Mouse (Mus musculus): ENCODE measurements around the gene Chst11. TPM values are rescaled to one million over a fixed set of nuclear protein-coding genes. Genes with fewer than 3 reads are reported as not detected.

Chst11 gene
- total RNA-seq, 4 experiments from 2014 or later, result 0.61 to 1.5 (median 1.2) TPM

Other genes with a start within 250 kb of the Chst11 start
- gene Nfyb, start 221.4 kb upstream of the Chst11 start, total RNA-seq (2022), result 10 to 100 TPM; 31.3 to 42.5 (median 39.8) TPM
- gene Txnrd1, start 151.5 kb upstream of the Chst11 start, total RNA-seq (2022), result 10 to 100 TPM; 56.7 to 79.1 (median 63.5) TPM
- 1 to 10 TPM in 2 of 4 experiments, under 1 TPM in 2; 0.63 to 1.1 (median 1.0) TPM for gene Eid3, start 118.9 kb upstream of the Chst11 start, total RNA-seq (2022)